Mouse (Mus musculus) 3134 (cell line): ENCODE measurements around the gene U90926.

Source experiments
- DNase-seq: peaks from one replicate; pipeline ENCODE4 v3.0.0-alpha.2; 2011; ENCODE audit warnings: low spot score; ENCODE audit not compliant: insufficient read length; ENCODE audit errors: extremely low read depth

The U90926 gene

DNA sequence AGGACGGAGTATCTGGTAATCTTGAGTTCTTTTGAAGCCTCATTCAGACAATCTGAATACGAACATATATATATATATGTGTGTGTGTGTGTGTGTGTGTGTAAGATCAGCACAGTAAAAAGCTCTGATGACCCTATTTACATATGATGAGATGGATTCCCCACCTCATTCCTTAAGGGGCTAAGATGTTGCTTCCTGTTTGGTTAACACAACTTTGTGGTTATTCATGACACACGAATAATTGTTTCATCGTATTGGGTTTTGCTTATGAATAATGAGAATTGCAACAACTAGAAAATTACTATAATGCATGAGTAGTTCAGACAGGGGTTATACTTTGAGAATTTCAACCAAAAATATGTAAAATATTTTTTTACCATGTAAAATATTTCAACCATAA, at the start of gene U90926:
U90926 (minus strand) TSS at position 101 of the 400 bp plus-strand sequence.
- no peak for DNase-seq

DNA sequence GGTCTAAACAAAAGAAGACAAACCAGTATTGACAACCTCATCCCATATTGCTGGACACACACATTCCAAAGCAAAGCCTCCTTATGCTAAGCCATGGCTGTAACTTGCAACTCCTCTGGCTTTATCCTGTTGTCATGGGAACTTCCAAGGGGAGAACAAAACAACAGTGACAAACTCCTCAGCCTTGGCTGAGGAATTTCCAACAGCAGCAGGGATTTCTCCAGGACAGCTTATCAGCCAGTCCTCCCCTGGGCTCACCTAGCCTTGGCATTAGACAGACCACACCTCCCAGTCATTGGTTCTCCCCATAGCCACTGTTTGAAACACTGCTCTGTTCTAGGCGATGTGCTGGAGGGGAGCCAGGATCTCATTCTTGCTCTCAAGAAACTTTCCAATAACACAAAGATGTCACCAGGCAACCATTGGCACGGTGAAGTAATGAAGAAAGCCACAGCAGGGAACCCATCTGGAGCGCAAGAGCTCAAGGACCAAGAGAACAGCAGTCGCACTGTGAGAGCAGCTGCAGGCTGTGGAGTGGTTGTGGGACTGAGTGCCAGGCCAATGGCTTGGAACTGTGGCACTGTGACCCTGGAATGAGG, 48.7 kb upstream of the U90926 start:
- no peak for DNase-seq

DNA sequence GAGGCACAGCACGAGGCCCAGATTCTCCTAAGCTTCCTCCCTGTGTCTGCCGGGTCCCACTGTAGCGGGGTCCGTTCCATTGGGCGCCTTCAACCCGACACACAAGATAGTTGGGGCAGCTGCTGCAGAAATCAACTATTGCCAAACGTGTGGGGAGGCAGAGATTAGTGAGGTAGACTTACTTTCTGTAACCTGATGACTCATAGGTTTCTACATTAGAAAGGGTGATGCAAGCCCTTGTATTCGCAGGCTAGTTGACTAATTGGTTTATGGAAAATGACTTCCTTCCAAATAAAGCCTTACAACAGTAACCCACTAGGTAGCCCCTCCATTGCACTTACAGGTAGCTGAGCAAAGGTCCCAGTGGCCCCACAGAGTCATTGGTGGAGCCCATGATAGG, 47.4 kb upstream of the U90926 start:
- peak; percentile 27 for DNase-seq

DNA sequence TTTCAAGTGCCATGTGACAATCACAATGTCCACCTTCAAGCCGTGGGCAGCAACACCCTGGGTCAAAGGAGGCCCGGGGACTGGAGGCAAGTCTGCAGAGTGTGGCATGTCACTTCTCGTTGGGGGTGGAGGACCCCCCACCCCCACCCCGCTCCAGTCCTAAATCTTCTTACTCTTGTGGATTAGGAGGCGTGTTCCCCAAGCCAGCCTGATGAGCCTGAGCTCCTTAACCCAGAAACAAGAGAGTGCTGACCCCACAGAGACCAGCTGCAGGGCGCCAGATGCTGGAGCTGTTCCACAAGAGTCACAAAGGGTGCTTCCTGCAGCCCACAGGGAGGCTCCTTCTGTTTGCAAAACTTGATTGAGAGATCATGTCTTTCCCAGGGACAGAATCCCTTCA, 41.0 kb upstream of the U90926 start, which contains the start of gene Ppef2:
Ppef2 (minus strand) TSS at position 61 of the 400 bp plus-strand sequence.
- no peak for DNase-seq

DNA sequence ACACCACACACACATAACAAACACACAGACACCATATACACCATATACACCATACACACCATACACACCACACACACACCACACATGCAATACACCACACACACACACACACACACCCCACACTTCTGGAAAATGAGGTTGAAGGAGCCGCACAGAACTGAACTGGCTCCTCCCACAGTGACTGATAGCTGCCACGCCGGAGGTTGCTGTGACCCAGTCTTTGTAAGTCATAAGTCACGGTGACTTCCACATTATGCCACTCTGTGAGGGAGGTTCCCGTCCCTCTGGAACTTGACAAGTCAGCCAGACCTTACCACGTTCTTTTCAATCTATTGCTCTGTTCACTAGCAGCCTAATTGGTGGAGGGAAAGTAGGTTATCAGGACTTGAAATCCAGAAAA, 39.3 kb upstream of the U90926 start:
- no peak for DNase-seq

DNA sequence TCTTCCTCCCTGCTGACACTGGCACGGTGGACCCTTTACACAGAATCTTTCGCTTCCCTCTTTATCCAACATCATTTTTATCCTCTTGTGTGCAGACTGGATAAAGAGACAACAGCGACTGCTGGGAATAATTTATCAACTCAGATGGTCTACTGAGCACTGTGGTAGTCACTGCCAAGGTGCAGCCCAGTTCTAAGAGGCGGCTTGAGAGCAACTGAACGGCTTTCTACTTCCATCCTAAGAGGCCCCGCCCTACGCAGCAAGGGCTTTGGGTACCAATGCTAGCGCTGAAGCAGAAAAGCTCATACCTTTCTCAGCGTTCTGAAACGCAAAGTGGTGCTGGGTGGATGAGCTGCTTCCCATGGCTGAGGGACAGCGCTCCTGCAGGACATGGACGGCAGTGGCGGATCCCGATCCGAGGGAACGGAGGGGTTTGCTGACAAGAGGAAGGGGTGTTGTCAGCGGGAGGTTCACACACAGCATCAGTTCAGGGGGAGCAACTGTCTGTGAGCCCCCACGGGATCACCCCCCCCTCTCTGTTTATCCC, 37.7 kb upstream of the U90926 start:
- no peak for DNase-seq

DNA sequence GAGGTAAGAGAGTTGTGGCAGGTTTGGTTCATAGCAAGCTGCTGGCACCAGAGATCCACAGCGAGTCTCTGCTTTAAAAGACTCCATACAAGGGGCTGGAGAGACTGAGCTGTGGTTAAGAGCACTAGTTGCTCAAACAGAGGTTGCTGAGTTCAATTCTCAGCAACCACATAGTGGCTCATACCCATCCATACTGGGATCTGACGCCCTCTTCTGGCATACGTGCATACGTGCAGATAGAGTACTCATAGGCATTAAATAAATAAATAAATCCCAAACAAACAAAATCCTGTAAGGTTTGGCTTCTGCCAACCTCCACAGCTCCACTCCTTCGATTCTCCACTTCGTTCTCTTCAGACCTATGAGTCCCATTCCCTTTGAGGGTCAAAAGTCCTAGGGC, 36.8 kb upstream of the U90926 start:
- no peak for DNase-seq

DNA sequence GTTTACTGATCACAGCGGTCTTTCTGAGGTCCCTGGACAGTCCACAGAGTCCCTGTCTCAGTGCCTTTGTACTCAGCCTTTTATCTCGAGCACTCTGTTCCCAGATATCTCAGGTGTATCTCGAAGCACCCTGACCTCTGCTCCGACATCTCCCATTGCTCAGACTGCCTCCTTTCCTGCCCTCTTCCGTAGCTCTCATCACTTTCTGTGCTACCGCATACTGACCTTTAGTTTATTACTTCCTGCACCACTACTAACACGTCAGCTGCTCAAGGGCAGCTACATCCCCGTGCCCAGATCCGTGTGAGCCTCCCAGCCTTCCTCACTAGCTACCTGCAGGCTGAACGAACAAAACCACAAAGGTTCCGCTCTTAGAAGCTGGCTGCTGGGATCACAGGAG, 33.4 kb upstream of the U90926 start:
- no peak for DNase-seq

DNA sequence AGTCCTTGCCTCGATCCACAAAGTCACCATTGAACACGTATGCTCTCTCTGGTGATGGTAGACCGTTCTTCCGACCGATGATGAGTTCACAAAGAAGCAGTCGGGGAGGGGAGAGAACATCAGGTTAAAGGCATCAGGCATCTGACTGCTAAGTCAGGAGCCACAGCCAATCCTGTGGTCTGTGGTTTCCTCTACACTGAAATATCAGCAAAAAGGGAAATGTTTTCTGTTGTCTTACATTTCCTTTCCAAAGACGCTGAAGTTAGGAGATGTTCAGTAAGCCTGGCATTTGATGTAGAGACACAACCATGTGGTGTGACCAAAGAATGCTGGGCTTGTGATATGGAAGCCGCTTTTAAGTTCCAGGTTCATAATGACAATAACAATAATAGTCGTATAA, 30.3 kb upstream of the U90926 start:
- no peak for DNase-seq

DNA sequence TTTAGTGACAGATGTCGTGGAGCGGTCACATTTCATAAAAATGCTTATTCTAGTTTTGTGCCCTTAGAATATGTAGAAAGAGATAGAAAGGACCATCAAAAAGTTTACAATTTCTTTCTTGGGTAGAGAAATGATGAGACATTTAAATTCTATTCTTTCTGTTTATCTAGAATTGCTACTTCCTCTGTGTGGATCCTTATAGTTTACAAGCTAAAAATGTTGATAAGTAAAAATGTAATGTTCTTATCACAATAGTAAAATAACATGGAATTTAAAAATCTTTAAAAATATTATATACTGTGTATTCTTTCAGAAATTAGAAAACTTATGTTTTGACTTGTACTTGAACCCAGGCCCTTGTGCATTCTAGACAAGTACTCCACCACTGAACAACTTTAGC, 29.7 kb upstream of the U90926 start:
- no peak for DNase-seq

DNA sequence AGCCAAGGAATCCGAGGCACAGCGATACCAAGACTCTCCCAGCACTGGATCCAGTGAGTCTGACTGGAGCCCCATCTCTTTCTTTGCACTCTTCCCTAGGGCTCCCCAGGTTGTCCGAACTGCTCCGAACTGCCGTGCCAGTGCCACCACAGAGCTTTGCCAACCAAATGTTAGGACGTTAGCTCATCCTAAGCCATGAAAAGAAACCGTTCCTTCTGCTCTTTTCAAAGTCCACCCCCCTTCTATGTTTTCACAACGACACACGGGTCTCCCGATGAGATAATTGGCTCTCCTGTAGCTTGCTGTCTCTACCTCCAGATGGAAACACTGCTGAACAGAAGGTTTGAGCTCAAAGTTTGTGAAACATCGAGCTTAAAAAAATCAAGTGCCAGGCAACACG, 25.6 kb upstream of the U90926 start:
- DNase-seq: no peak

DNA sequence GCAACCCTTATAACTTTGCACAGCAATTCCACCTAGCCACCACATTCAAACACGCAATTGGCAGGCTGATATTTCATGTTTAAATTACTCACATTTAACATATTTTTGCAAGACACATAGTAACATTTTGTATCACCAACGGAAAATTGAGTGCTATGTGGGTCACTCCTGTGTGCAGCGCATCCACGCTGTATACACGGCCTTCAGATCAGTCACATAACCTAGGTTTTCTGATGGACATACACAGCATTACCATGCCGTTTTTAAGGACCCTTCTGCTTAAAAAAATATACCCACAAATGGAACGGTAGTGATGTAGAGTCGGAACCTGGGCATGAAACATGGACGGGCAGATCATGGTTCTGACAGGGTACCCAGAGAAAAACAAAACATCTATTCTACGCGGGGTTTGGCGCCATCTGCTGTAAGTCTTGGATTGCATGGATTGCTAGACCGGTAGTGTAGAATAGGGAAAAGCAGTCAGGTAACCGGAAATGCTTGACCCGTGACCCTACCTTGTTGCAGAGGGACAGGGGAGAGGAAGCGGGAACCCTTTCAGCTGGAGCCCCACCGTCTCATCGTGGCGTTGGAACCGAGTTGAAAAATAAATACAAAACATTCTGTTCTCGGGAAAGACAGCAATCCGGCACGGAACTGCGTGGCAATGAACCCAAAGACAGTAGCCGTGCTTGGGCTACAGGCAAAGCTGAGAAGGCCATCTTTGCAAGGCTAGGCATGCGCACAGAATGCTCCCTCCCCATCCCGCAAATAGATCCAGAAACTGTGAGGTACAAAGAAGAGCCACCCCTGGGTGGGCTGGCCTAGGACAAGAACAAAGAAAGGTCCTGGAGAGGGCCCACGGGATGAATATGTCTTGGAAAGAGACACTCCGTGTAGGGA, 24.4 kb upstream of the U90926 start:
- peak; percentile 26 for DNase-seq

DNA sequence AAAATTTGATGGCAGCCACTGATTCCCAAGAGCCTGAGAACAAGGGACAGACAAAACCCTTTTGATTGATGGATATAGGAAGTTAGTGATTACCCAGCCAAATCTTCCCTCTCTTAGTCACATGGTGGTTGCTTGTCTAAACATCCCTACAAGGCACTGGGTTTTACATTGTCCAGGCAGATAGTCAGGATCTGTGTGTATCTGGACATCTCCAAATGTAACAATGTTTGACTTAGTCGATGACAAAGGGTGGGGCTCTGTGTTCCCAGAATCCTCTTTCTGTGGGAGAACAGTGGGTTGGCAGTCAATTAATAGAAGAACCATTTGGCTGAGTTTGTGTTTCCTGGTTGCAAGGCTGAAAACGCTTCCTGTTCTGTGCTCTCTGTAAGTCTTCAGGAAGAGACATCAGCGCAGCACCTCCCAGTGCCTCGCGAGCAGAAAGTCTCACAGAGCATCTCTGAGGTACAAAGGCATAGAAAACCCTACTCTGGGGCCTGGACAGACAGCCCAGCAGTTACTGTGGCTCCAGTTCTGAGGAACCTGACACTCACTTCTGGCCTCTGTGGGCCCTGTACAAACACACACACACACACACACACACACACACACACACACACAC, 19.8 kb upstream of the U90926 start:
- no peak for DNase-seq

DNA sequence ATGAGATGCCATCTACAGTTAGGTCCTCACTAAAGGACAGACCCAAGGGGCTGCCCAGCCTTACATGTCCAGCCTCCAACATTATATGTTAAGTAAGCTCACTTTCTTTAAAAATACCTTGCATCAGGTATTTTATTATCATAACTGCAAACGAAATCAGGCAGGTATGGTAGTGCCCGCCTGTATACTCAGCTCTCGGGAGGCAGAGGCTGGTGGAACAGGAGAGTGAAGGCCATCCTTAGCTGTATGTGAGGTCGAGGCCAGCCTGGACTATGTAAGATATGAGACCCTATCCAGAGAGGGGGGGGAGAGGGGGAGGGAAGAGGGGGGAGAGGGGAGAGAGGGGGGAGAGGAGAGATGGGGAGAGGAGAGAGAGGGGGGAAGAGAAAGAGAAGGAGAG, 18.2 kb upstream of the U90926 start:
- DNase-seq: no peak

DNA sequence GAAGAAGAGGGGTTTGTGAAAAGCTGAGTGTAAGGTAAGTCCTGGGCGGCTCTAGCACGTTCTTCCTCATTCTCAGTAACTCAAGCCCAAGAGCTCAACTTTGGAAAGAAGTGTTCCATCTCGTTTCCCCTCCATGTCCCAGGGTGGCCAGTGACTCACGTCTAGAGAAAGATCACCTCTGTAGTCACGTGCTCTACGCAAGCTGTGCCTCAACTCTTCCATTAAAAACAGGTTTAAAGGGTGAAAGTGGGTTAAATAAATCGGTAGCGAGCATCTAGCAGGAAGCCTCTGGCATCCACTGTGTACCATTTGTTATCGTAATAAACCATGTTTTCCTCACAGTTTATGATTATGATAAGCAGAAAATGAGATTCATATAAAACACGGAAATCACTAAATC, 16.6 kb upstream of the U90926 start:
- DNase-seq: no peak

DNA sequence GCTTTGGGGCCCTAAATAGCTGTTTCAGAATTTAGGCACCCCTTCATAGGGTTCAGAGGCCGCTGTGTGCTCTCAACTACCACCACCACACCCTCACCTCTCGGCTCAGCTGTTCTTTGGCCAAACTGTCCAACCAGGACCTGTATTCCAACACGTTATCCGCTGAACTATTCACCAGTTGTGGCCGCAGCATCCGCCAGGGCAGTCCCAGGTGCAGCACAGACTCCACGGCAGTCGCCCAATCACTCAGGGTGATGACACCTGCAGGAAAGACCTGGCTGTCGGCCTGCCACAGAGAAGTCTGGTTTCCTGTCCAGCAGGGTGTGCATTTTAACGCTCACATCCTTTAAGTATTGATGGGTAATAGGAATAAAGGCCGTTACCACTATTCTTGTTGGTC, 15.1 kb upstream of the U90926 start:
- DNase-seq: no peak

DNA sequence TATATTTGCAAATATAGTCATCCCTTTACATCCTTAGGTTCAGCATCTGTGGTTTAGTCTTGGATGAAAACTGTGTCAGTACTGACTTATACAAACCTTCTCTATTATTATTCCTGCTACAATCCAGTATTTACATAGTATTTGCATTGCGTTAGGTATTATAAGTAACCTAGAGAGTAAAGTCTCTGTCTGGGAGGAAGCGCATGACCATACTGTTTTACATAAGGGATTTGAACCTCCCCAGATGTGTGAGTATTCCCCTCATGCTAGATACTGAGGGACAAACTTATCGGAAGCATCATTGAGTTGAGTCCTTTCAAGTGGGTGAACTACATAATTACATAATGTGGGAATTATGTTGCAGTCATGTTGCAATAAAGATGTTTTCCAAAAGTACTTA, 14.3 kb upstream of the U90926 start:
- no peak for DNase-seq

DNA sequence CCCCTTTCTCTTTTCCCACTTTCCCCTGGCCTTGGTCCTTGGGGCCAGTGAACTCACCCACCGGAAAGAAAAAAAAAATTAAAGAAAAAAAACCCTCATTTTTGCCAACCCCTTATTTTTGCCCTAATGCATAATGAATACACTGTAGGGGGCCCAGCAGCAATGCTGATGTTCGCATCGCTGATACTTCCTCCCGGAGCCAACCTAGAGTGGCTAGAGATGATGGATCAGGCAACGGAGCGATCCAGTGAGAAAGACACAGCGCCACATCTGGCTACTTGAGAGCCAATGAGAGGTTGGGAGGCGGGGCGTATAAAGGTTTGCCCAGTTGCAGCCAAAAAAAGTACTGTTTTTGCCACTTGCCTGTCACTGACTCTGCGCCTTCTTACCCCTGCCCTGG, 13.6 kb upstream of the U90926 start:
- DNase-seq: no peak

DNA sequence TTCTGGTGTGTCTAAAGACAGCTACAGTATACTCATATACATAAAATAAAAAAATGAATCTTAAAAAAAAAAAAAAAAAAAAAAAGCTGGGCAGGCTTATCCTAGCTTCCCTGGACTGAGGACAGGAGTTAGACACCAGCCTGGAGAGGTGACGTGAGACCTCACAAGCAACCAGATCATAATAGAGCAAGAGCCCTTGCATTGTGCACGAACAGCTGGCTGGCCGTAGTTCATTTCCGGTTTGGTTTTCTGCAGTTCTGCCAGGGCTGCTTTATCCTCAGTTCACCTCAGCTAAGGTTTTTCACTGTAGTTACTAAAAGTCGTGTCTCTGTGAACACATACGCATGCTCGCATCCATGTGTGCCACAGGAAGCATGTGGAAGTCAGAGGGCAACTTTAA, 12.6 kb upstream of the U90926 start:
- DNase-seq: no peak

DNA sequence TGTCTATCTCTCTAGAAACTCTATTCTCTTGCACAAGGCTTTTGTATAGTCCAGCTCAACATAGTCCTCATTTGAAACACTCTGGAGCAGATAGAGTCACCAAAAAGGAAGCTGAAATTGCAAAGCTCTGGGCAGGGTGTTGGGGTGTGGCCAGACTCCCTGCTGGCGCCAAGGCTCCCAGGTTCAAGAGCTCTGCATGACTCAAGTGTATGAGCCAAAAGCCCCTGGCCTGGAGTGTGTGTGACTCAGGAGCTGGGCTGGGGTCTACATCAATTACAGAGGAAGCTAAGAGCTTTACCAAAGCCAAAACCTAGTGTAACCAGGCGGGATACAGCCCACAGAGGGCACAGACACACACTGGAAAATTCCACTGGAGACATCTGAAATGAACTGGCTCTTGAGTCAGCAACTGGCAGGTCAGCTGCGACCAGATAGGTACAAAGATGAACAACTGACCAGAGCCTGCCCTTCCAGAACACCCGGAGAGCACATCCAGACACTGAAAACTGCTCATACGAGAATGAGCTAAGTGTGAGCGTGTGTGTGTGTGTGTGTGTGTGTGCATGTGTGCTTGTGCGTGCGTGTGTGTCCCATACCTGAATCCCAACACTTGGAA, 5.2 kb upstream of the U90926 start:
- DNase-seq: peak; percentile 71

DNA sequence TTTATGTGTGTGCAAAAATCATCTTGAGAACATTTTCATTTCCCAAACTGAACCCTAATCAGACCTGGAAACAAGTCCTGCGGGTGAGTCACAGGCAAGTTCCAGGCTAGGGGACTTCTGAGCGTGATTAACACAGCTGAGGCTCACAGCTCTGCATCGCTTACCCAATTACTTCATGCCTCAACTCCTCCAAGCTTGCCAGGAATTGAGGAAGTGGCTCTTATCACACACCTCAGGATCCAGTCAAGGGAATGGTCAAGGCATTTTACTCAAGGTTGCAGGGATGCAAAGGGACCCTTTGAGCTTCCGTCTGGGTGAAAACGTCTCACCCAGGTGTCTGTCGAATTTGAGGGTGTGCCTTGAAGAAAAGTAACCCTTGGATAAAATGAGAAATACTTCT, 4.6 kb upstream of the U90926 start:
- DNase-seq: peak; percentile 53
